In the genomic region with DNA sequence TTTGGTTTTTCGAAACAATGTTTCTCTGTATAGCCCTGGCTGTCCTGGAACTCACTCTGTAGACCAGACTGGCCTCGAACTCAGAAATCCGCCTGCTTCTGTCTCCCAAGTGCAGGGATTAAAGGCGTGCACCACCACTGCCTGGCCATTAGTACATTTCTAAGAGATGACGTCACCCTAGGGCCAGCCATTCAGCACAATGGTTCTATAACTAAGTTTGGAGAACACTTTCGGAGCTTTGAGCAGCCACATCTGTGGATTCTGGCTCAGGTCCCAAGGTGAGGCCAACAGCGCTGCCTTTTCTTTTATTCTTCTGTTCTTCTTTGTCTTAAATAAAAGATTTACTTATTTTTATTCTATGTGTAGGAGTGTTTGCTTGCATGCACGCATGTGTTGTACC, we compare ENCODE assay signal across 24 mouse cellular contexts. TPM values are rescaled to one million over a fixed set of nuclear protein-coding genes. Genes with fewer than 3 reads are reported as not detected.
DNase-seq lines count a peak whose midpoint lies in the region; ATAC-seq and TF ChIP-seq lines count a peak whose summit lies in the region.
"Had no signal": no experiment of that assay in that cellular context is flagged by ENCODE, and none has a peak within 500 bp of the region (broad histone marks: within the 10 kb centered on the region; RNA-seq: fewer than 3 reads in every experiment).

No protein-coding gene starts in this region.

- 59% methylated on average over 8 of the region's 8 CpGs for WGBS in forebrain, embryonic 12.5 days
- 77% methylated on average over 8 of the region's 8 CpGs for WGBS in forebrain, embryonic 10.5 days
- 70% methylated on average over 8 of the region's 8 CpGs for WGBS in kidney, embryonic 16.5 days
- WGBS in kidney, adult 2 months: 75% methylated on average over 8 of the region's 8 CpGs
- 37% methylated on average over 8 of the region's 8 CpGs for WGBS in forebrain, embryonic 14.5 days

- in situ Hi-C loops in CH12.LX (cut with MboI; ENCODE audit: low pct_ligation_motif_present, low pct_unique_long_range_greater_than_20kb, low sequenced_read_pairs): no loop called here

- DNase-seq in forebrain, embryonic 10.5 days (ENCODE audit: extremely low spot score, low spot score): no peak
- no peak for DNase-seq in kidney, adult 2 months
- no peak for DNase-seq in CH12.LX (ENCODE audit: extremely low read depth)
- peak; percentile 27 for DNase-seq in forebrain, embryonic 14.5 days (ENCODE audit: low spot score)
- DNase-seq in urinary bladder, postnatal 14 days (ENCODE audit: low spot score): no peak
- no peak for DNase-seq in cerebellum, postnatal 36 days
- DNase-seq: adrenal gland, postnatal 25 days; gastrocnemius, postnatal 14 days; heart, adult 18-20 months; heart, postnatal 36 days; kidney, adult 9 months; lung, adult 2 months; lung, postnatal 4 days; thymus, postnatal 25 days had no signal

- H3K27me3 ChIP-seq in forebrain, embryonic 12.5 days: no peaks in the 10 kb centered on the region
- no peaks in the 10 kb centered on the region for H3K27me3 ChIP-seq in forebrain, embryonic 10.5 days (ENCODE audit: poor library complexity, severe bottlenecking)
- no peaks in the 10 kb centered on the region for H3K27me3 ChIP-seq in kidney, embryonic 16.5 days (ENCODE audit: insufficient read depth, low read length)
- no peaks in the 10 kb centered on the region for H3K27me3 ChIP-seq in kidney, adult 2 months (replicated peaks; ENCODE audit: control insufficient read depth, insufficient read depth, low read length)
- H3K27me3 ChIP-seq in CH12.LX (replicated peaks): no peaks in the 10 kb centered on the region
- no peaks in the 10 kb centered on the region for H3K27me3 ChIP-seq in forebrain, embryonic 14.5 days (replicated peaks; ENCODE audit: control insufficient read depth, insufficient read depth, low read length)
- H3K27me3 ChIP-seq: heart, embryonic 13.5 days; liver, embryonic 12.5 days; neural tube, embryonic 13.5 days had no signal

- TF ChIP-seq CTCF in kidney, adult 2 months (conservative IDR thresholded peaks at IDR 0.05; ENCODE audit: insufficient read depth, insufficient read length, low read depth, low read length): no peak
- TF ChIP-seq CTCF in CH12.LX (conservative IDR thresholded peaks at IDR 0.05 in 1 of 2, IDR thresholded peaks at IDR 0.05 in 1 of 2; ENCODE audit: low read depth in 2 of 2, low read length in 2 of 2): no peak

- H3K36me3 ChIP-seq in forebrain, embryonic 12.5 days (replicated peaks): no peaks in the 10 kb centered on the region
- no peaks in the 10 kb centered on the region for H3K36me3 ChIP-seq in forebrain, embryonic 10.5 days (replicated peaks)
- no peaks in the 10 kb centered on the region for H3K36me3 ChIP-seq in kidney, embryonic 16.5 days (ENCODE audit: insufficient read depth, low read length)
- no peaks in the 10 kb centered on the region for H3K36me3 ChIP-seq in kidney, adult 2 months (ENCODE audit: control insufficient read depth, insufficient read depth, low read length)
- no peaks in the 10 kb centered on the region for H3K36me3 ChIP-seq in CH12.LX (replicated peaks in 1 of 2; ENCODE audit: control insufficient read depth in 1 of 2, insufficient read depth in 1 of 2, low read length in 1 of 2)
- H3K36me3 ChIP-seq in forebrain, embryonic 14.5 days (ENCODE audit: control insufficient read depth, insufficient read depth, low read length): no peaks in the 10 kb centered on the region
- H3K36me3 ChIP-seq: heart, embryonic 13.5 days; liver, embryonic 12.5 days; midbrain, embryonic 10.5 days; neural tube, embryonic 13.5 days had no signal

- TF ChIP-seq RAD21 in CH12.LX (IDR thresholded peaks at IDR 0.05; ENCODE audit: low read depth, low read length): no peak

- no peaks in the 10 kb centered on the region for H3K9me3 ChIP-seq in forebrain, embryonic 12.5 days
- H3K9me3 ChIP-seq in forebrain, embryonic 10.5 days: no peaks in the 10 kb centered on the region
- no peaks in the 10 kb centered on the region for H3K9me3 ChIP-seq in kidney, embryonic 16.5 days (ENCODE audit: low read length)
- H3K9me3 ChIP-seq in CH12.LX (replicated peaks; ENCODE audit: low read length): no peaks in the 10 kb centered on the region
- H3K9me3 ChIP-seq in forebrain, embryonic 14.5 days (replicated peaks; ENCODE audit: control insufficient read depth, low read length): no peaks in the 10 kb centered on the region
- H3K9me3 ChIP-seq: heart, embryonic 13.5 days; liver, embryonic 12.5 days; midbrain, embryonic 10.5 days; neural tube, embryonic 13.5 days had no signal

- dilution Hi-C loops in CH12.LX (cut with MboI; ENCODE audit: extremely low pct_ligation_motif_present, extremely low pct_unique_long_range_greater_than_20kb, low sequenced_read_pairs): no loop called here

- H3K79me2 ChIP-seq in CH12.LX (replicated peaks; ENCODE audit: control insufficient read depth, extremely low read depth, insufficient read depth, poor library complexity, severe bottlenecking): no peaks in the 10 kb centered on the region

- peak; percentile 22; the same call in 1 of the 2 replicates for ATAC-seq in forebrain, embryonic 12.5 days (ENCODE audit: low FRiP score)
- peak; percentile 58; the same call in 1 of the 2 replicates for ATAC-seq in kidney, embryonic 16.5 days (ENCODE audit: low FRiP score, low TSS enrichment)
- peak; percentile 42 for ATAC-seq in forebrain, embryonic 14.5 days
- ATAC-seq: liver, embryonic 12.5 days had no signal

- H3K4me3 ChIP-seq in forebrain, embryonic 12.5 days (replicated peaks): no peak overlapping the region
- H3K4me3 ChIP-seq in forebrain, embryonic 10.5 days: no peak overlapping the region
- no peak overlapping the region for H3K4me3 ChIP-seq in kidney, embryonic 16.5 days (ENCODE audit: low read length)
- no peak overlapping the region for H3K4me3 ChIP-seq in kidney, adult 2 months (ENCODE audit: insufficient read depth, low read depth, low read length)
- no peak overlapping the region for H3K4me3 ChIP-seq in CH12.LX (replicated peaks in 1 of 3; ENCODE audit: low read depth in 2 of 3, low read length in 2 of 3, poor library complexity in 1 of 3)
- H3K4me3 ChIP-seq in forebrain, embryonic 14.5 days (ENCODE audit: low read depth, low read length): no peak overlapping the region
- H3K4me3 ChIP-seq: heart, embryonic 13.5 days; layer of hippocampus, adult 2 months; liver, embryonic 12.5 days; midbrain, embryonic 10.5 days; neural tube, embryonic 13.5 days had no signal

- H3K4me1 ChIP-seq in forebrain, embryonic 12.5 days: peaks cover 2% of the 10 kb centered on the region
- peaks cover 29% of the 10 kb centered on the region for H3K4me1 ChIP-seq in forebrain, embryonic 10.5 days
- no peaks in the 10 kb centered on the region for H3K4me1 ChIP-seq in kidney, embryonic 16.5 days (ENCODE audit: insufficient read depth, low read length)
- no peaks in the 10 kb centered on the region for H3K4me1 ChIP-seq in kidney, adult 2 months (ENCODE audit: control insufficient read depth, insufficient read depth, low read length)
- 0 out of 4 replicates have a peak, but pooled peaks cover 0 to 6% of the 10 kb centered on the region in 2 experiments for H3K4me1 ChIP-seq in CH12.LX (ENCODE audit: control insufficient read depth in 1 of 2, insufficient read depth in 2 of 2)
- 0 out of 2 replicates have a peak, but pooled peaks cover 7% of the 10 kb centered on the region for H3K4me1 ChIP-seq in forebrain, embryonic 14.5 days (ENCODE audit: control insufficient read depth, insufficient read depth, low read length)
- H3K4me1 ChIP-seq: heart, embryonic 13.5 days; liver, embryonic 12.5 days had no signal

- TF ChIP-seq POLR2A in kidney, adult 2 months (IDR thresholded peaks at IDR 0.05; ENCODE audit: low read depth, low read length): no peak
- no peak for TF ChIP-seq POLR2A in CH12.LX (IDR thresholded peaks at IDR 0.05; ENCODE audit: low read depth, low read length)

- H3K27ac ChIP-seq in forebrain, embryonic 12.5 days: no peak overlapping the region
- H3K27ac ChIP-seq in forebrain, embryonic 10.5 days: no peak overlapping the region
- no peak overlapping the region for H3K27ac ChIP-seq in kidney, embryonic 16.5 days (ENCODE audit: low read length)
- no peak overlapping the region for H3K27ac ChIP-seq in kidney, adult 2 months (ENCODE audit: insufficient read depth, low read depth, low read length)
- no peak overlapping the region for H3K27ac ChIP-seq in CH12.LX (ENCODE audit: insufficient read depth, low read depth)
- no peak overlapping the region for H3K27ac ChIP-seq in forebrain, embryonic 14.5 days (ENCODE audit: low read depth, low read length)
- H3K27ac ChIP-seq: heart, embryonic 13.5 days; layer of hippocampus, adult 2 months; liver, embryonic 12.5 days; midbrain, embryonic 10.5 days; neural tube, embryonic 13.5 days had no signal

- no peak overlapping the region for H3K9ac ChIP-seq in forebrain, embryonic 12.5 days
- no peak overlapping the region for H3K9ac ChIP-seq in kidney, embryonic 16.5 days (replicated peaks; ENCODE audit: low read length)
- H3K9ac ChIP-seq in CH12.LX (ENCODE audit: insufficient read depth, low read depth): no peak overlapping the region
- H3K9ac ChIP-seq in forebrain, embryonic 14.5 days (ENCODE audit: low read length): no peak overlapping the region
- H3K9ac ChIP-seq: heart, embryonic 13.5 days; liver, embryonic 12.5 days; neural tube, embryonic 13.5 days had no signal

- TF ChIP-seq EP300 in CH12.LX (IDR thresholded peaks at IDR 0.05; ENCODE audit: low read length): no peak

- H3K4me2 ChIP-seq in forebrain, embryonic 12.5 days: no peak overlapping the region
- H3K4me2 ChIP-seq in kidney, embryonic 16.5 days (replicated peaks; ENCODE audit: low read depth, low read length): no peak overlapping the region
- H3K4me2 ChIP-seq in CH12.LX (ENCODE audit: insufficient read depth, low read depth, poor library complexity, severe bottlenecking): peak overlapping the region; percentile 47; the same call in 1 of the 2 replicates
- H3K4me2 ChIP-seq in forebrain, embryonic 14.5 days (ENCODE audit: low read length): no peak overlapping the region
- H3K4me2 ChIP-seq: heart, embryonic 13.5 days; liver, embryonic 12.5 days; neural tube, embryonic 13.5 days had no signal

TF ChIP-seq in CH12.LX, 34 proteins besides CTCF, POLR2A, EP300 and RAD21 (continues in another document):
- TF ChIP-seq ETS1 (conservative IDR thresholded peaks at IDR 0.05; ENCODE audit: low read depth, low read length): no peak
- no peak for TF ChIP-seq ZNF384 (IDR thresholded peaks at IDR 0.05; ENCODE audit: low read depth, low read length)
- no peak for TF ChIP-seq HCFC1 (IDR thresholded peaks at IDR 0.05; ENCODE audit: low read depth, low read length)
- TF ChIP-seq MYC (IDR thresholded peaks at IDR 0.05; ENCODE audit: low read depth, low read length): no peak
- TF ChIP-seq ZMIZ1 (IDR thresholded peaks at IDR 0.05; ENCODE audit: low read depth, low read length): no peak

RNA-seq across cellular contexts. Expression of a gene that starts 3.0 kb away (rescaled TPM):
- not detected in 2 replicates for polyA plus RNA-seq in forebrain, embryonic 12.5 days (2016; fragmentation: Nextera tagmentation; extraction: Ambion mirVana)
- not detected in 2 replicates for polyA plus RNA-seq in forebrain, embryonic 10.5 days (2016; fragmentation: Nextera tagmentation; extraction: Ambion mirVana)
- polyA plus RNA-seq in kidney, embryonic 16.5 days (2015; fragmentation: Nextera tagmentation; extraction: Ambion mirVana): not detected in 2 replicates
- not detected in 2 replicates for polyA plus RNA-seq in kidney, adult 2 months (2012; rRNA removed)
- 0.08 TPM in 1 of 2 replicates, not detected in the other for total RNA-seq in CH12.LX (2012; rRNA removed)
- not detected in 2 replicates for total RNA-seq in CH12.LX (2014; rRNA removed)
- polyA plus RNA-seq in CH12.LX (2012; ENCODE audit: insufficient read length, low read depth): not detected in 2 replicates
- polyA plus RNA-seq in forebrain, embryonic 14.5 days (2014; fragmentation: Nextera tagmentation; extraction: Ambion mirVana): not detected in 2 replicates
- total RNA-seq: adrenal gland, postnatal 25 days; gastrocnemius, postnatal 14 days; heart, adult 18-20 months; heart, postnatal 36 days; layer of hippocampus, adult 2 months; layer of hippocampus, postnatal 36 days; left cerebral cortex, postnatal 14 days; MEL had no signal
- polyA plus RNA-seq: heart, embryonic 13.5 days; liver, embryonic 12.5 days; lung, adult 2 months; midbrain, embryonic 10.5 days had no signal
